Mouse (Mus musculus) urinary bladder, postnatal 10 days (tissue): ENCODE measurements around the gene Ndufa7.
"Not testable (repeated sequence)": the region's sequence is repeated elsewhere in the genome, so short reads cannot be mapped to it uniquely, and the experiment has no call there.

ENCODE experiments used
- DNase-seq: peaks from one replicate; pipeline ENCODE4 v3.0.0; 2022; ENCODE audit warnings: low spot score

The Ndufa7 gene

GRCm38 (mm10) chr17:33811142-33811516 is 13.2 kb upstream of the Ndufa7 start:
- DNase-seq: no peak

GRCm38 (mm10) chr17:33812475-33812874 is 11.9 kb upstream of the Ndufa7 start:
- DNase-seq: no peak

- no peak for DNase-seq
Measured at GRCm38 (mm10) chr17:33812990-33813389, 11.4 kb upstream of the Ndufa7 start.

GRCm38 (mm10) chr17:33815399-33815798 is 9.0 kb upstream of the Ndufa7 start:
- no peak for DNase-seq

- DNase-seq: no peak
Measured at GRCm38 (mm10) chr17:33816612-33817011, 7.8 kb upstream of the Ndufa7 start.

GRCm38 (mm10) chr17:33817184-33817968 is 7.0 kb upstream of the Ndufa7 start:
- peak; percentile 56 for DNase-seq

- DNase-seq: no peak
Measured at GRCm38 (mm10) chr17:33817969-33818643, 6.3 kb upstream of the Ndufa7 start.

GRCm38 (mm10) chr17:33822436-33822959 is 1.9 kb upstream of the Ndufa7 start:
- no peak for DNase-seq

- DNase-seq: not testable (repeated sequence)
Measured at GRCm38 (mm10) chr17:33823171-33823570, 1.2 kb upstream of the Ndufa7 start.

GRCm38 (mm10) chr17:33824997-33825330 is 592 bp downstream of the Ndufa7 start:
- DNase-seq: not testable (repeated sequence)

GRCm38 (mm10) chr17:33825462-33825861 is 1.1 kb downstream of the Ndufa7 start:
- no peak for DNase-seq

GRCm38 (mm10) chr17:33826850-33827249 is 2.5 kb downstream of the Ndufa7 start:
- no peak for DNase-seq

- no peak for DNase-seq
Measured at GRCm38 (mm10) chr17:33828892-33829291, 4.5 kb downstream of the Ndufa7 start.

- DNase-seq: no peak
Measured at GRCm38 (mm10) chr17:33829561-33829960, 5.2 kb downstream of the Ndufa7 start.

- DNase-seq: peak; percentile 60
Measured at GRCm38 (mm10) chr17:33842966-33843795, 18.8 kb downstream of the Ndufa7 start, which contains the start of gene Cd320. Cd320 (plus strand) TSS chr17:33843091.

- no peak for DNase-seq
Measured at GRCm38 (mm10) chr17:33844196-33844595, 19.8 kb downstream of the Ndufa7 start.

- no peak for DNase-seq
Measured at GRCm38 (mm10) chr17:33848139-33848538, 23.8 kb downstream of the Ndufa7 start.

GRCm38 (mm10) chr17:33851331-33851730 is 27.0 kb downstream of the Ndufa7 start:
- no peak for DNase-seq

- no peak for DNase-seq
Measured at GRCm38 (mm10) chr17:33857816-33858215, 33.4 kb downstream of the Ndufa7 start.

- DNase-seq: no peak
Measured at GRCm38 (mm10) chr17:33865330-33866030, 41.1 kb downstream of the Ndufa7 start.

GRCm38 (mm10) chr17:33873537-33873936 is 49.2 kb downstream of the Ndufa7 start, which contains the start of gene Gm7029:
Gm7029 (plus strand) TSS chr17:33873837.
- not testable (repeated sequence) for DNase-seq

- no peak for DNase-seq
Measured at GRCm38 (mm10) chr17:33874411-33874810, 50.0 kb downstream of the Ndufa7 start.
